Mouse (Mus musculus): ENCODE measurements at regions not wholly inside any gene's neighbourhood (a gene's known extent, or its start where the extent isn't known, plus 50 kb on each side); places are given as distances from the start of the nearest gene placed in this dataset.

DNA sequence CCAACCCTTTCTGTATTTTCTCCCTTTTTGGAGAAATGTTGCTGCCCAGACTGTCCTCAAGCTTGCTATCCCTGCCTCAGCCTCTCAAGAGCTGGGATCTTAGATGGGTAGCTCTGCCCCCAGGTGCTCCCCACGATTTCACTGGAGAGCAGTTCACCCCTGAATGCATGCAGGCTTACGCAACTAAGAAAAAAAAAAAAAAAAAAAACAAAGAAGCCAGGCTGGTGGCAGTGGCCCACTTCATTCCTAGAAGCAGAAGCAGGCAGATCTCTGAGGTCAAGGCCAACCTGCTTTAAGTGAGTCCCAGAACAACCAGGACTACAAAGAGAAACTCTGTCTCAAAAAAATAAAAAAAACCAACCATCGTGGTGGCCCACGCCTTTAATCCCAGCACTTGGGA lies 51.2 kb upstream of the Fbxo11 start:
- H3K4me2 ChIP-seq (ENCODE audit: low read depth) = no peak overlapping the region
- no peak overlapping the region for H3ac ChIP-seq (ENCODE audit: control insufficient read depth, insufficient read length)
- no peaks in the 10 kb centered on the region for H3K79me2 ChIP-seq (ENCODE audit: control insufficient read depth, insufficient read depth)
- H3K4me3 ChIP-seq = no peak overlapping the region
- no peak for TF ChIP-seq TCF12 (IDR thresholded peaks at IDR 0.05; ENCODE audit: insufficient read depth, poor library complexity, severe bottlenecking)
- TF ChIP-seq MYOG (IDR thresholded peaks at IDR 0.05; ENCODE audit: control insufficient read depth in 1 of 3, insufficient read depth in 1 of 3, insufficient read length in 2 of 3, low read depth in 2 of 3) = no peak
- TF ChIP-seq MYOD1 (IDR thresholded peaks at IDR 0.05; ENCODE audit: control insufficient read depth in 1 of 3, insufficient read length in 2 of 3, low read depth in 2 of 3) = no peak
- TF ChIP-seq REST (IDR thresholded peaks at IDR 0.05; ENCODE audit: insufficient read depth, insufficient read length) = no peak
- TF ChIP-seq SRF (IDR thresholded peaks at IDR 0.05; ENCODE audit: control insufficient read depth, insufficient read length, low read depth) = no peak
- TF ChIP-seq POLR2A (IDR thresholded peaks at IDR 0.05; ENCODE audit: insufficient read length, low read depth) = no peak
- no peak for TF ChIP-seq E2F4 (IDR thresholded peaks at IDR 0.05; ENCODE audit: insufficient read depth)
- TF ChIP-seq MAX (IDR thresholded peaks at IDR 0.05; ENCODE audit: low read depth) = no peak
- TF ChIP-seq CEBPB (IDR thresholded peaks at IDR 0.05; ENCODE audit: insufficient read depth, poor library complexity, severe bottlenecking) = no peak
- no peak for TF ChIP-seq USF1 (IDR thresholded peaks at IDR 0.05; ENCODE audit: low read depth)
- no peak for TF ChIP-seq POLR2AphosphoS2 (IDR thresholded peaks at IDR 0.05; ENCODE audit: insufficient read length, low read depth)
- TF ChIP-seq TCF3 (IDR thresholded peaks at IDR 0.05; ENCODE audit: insufficient read length, low read depth) = no peak
- H3K36me3 ChIP-seq (ENCODE audit: control insufficient read depth, insufficient read depth) = no peaks in the 10 kb centered on the region
- H3K27me3 ChIP-seq (ENCODE audit: control insufficient read depth, insufficient read depth, insufficient read length) = no peaks in the 10 kb centered on the region

DNA sequence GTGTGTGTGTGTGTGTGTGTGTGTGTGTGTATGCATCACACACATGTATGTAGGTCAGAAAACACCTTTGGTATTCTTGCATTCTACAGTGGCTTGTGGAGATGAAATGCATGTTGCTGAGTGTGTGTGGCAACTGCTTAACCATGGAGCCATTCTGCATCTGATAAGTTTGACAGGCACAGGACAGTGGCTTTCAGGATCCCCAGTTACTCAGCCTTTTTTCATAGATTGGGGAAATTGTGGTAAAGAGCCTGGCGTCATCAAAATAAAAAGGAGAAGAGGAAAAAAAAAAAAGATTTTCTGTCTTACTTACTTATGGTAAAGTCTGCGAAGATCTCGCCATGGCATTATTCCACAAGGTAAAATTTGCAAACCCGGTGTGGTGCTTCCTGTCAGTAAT lies 53.6 kb upstream of the Fbxo11 start:
- H3K36me3 ChIP-seq (ENCODE audit: control insufficient read depth, insufficient read depth) = no peaks in the 10 kb centered on the region
- no peak overlapping the region for H3ac ChIP-seq (ENCODE audit: control insufficient read depth, insufficient read length)
- TF ChIP-seq USF1 (IDR thresholded peaks at IDR 0.05; ENCODE audit: low read depth) = no peak
- TF ChIP-seq MYOD1 (IDR thresholded peaks at IDR 0.05; ENCODE audit: control insufficient read depth in 1 of 3, insufficient read length in 2 of 3, low read depth in 2 of 3) = no peak
- TF ChIP-seq TCF12 (IDR thresholded peaks at IDR 0.05; ENCODE audit: insufficient read depth, poor library complexity, severe bottlenecking) = no peak
- no peak for TF ChIP-seq E2F4 (IDR thresholded peaks at IDR 0.05; ENCODE audit: insufficient read depth)
- TF ChIP-seq POLR2A (IDR thresholded peaks at IDR 0.05; ENCODE audit: insufficient read length, low read depth) = no peak
- no peak for TF ChIP-seq MYOG (IDR thresholded peaks at IDR 0.05; ENCODE audit: control insufficient read depth in 1 of 3, insufficient read depth in 1 of 3, insufficient read length in 2 of 3, low read depth in 2 of 3)
- TF ChIP-seq MAX (IDR thresholded peaks at IDR 0.05; ENCODE audit: low read depth) = no peak
- TF ChIP-seq SRF (IDR thresholded peaks at IDR 0.05; ENCODE audit: control insufficient read depth, insufficient read length, low read depth) = no peak
- no peak for TF ChIP-seq CEBPB (IDR thresholded peaks at IDR 0.05; ENCODE audit: insufficient read depth, poor library complexity, severe bottlenecking)
- TF ChIP-seq POLR2AphosphoS2 (IDR thresholded peaks at IDR 0.05; ENCODE audit: insufficient read length, low read depth) = no peak
- no peak for TF ChIP-seq TCF3 (IDR thresholded peaks at IDR 0.05; ENCODE audit: insufficient read length, low read depth)
- TF ChIP-seq REST (IDR thresholded peaks at IDR 0.05; ENCODE audit: insufficient read depth, insufficient read length) = no peak
- H3K27me3 ChIP-seq (ENCODE audit: control insufficient read depth, insufficient read depth, insufficient read length) = no peaks in the 10 kb centered on the region
- H3K79me2 ChIP-seq (ENCODE audit: control insufficient read depth, insufficient read depth) = no peaks in the 10 kb centered on the region
- no peak overlapping the region for H3K4me3 ChIP-seq
- H3K4me2 ChIP-seq (ENCODE audit: low read depth) = no peak overlapping the region

DNA sequence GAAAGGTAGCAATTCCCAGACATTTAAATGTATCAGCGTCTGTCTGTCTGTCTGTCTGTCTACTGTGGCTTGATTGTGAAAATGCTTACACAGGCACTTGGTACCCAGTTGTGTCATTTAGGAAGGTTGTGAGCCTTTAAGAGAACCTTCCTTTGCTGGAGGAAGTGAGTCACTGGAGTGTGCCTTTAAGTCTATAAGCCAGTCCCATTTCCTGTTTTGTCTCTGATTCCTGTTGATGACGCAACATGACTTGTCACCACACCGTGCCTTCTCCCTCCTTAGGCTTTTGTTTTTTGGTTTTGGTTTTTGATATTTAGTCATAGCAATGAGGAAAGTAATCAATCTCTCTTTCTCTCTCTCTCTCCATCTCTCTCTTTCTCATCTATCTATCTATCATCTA lies 58.6 kb upstream of the Fbxo11 start:
- Histone ChIP-seq H3ac (ENCODE audit: control insufficient read depth, insufficient read length) (no peak overlapping the region), H3K4me3 (no peak overlapping the region), H3K79me2 (ENCODE audit: control insufficient read depth, insufficient read depth) (no peaks in the 10 kb centered on the region), H3K27me3 (ENCODE audit: control insufficient read depth, insufficient read depth, insufficient read length) (no peaks in the 10 kb centered on the region), H3K36me3 (ENCODE audit: control insufficient read depth, insufficient read depth) (no peaks in the 10 kb centered on the region), H3K4me2 (ENCODE audit: low read depth) (no peak overlapping the region)
- TF ChIP-seq POLR2A (IDR thresholded peaks at IDR 0.05; ENCODE audit: insufficient read length, low read depth) (no peak), CEBPB (IDR thresholded peaks at IDR 0.05; ENCODE audit: insufficient read depth, poor library complexity, severe bottlenecking) (peak; percentile 90)

DNA sequence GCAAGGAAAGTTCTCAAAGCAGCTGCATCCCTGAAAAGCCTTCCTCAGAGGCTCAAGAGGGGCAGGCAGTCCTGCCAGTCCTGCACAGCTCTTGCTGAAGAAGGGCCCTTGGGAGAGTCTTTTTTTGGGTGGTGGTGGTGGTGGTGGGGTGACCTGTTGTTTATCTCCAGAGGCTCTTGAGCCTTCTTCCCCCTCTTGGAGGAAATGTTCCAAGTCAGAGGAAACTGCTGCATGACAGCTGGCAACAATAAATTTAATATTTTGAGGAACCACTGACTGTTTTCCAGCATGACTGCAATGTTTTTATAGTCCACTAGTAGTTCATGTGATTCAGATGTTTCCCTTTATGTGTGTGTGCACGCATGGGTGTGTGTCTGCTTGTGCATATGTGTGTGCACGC lies 62.0 kb upstream of the Fbxo11 start:
- H3K4me2 ChIP-seq (ENCODE audit: low read depth) = no peak overlapping the region
- no peaks in the 10 kb centered on the region for H3K79me2 ChIP-seq (ENCODE audit: control insufficient read depth, insufficient read depth)
- no peaks in the 10 kb centered on the region for H3K36me3 ChIP-seq (ENCODE audit: control insufficient read depth, insufficient read depth)
- H3K27me3 ChIP-seq (ENCODE audit: control insufficient read depth, insufficient read depth, insufficient read length) = no peaks in the 10 kb centered on the region
- TF ChIP-seq USF1 (IDR thresholded peaks at IDR 0.05; ENCODE audit: low read depth) = no peak
- no peak for TF ChIP-seq MAX (IDR thresholded peaks at IDR 0.05; ENCODE audit: low read depth)
- TF ChIP-seq MYOG (IDR thresholded peaks at IDR 0.05; ENCODE audit: control insufficient read depth in 1 of 3, insufficient read depth in 1 of 3, insufficient read length in 2 of 3, low read depth in 2 of 3) = peak in 2 of 3 experiments; percentile 40 to 48
- TF ChIP-seq POLR2A (IDR thresholded peaks at IDR 0.05; ENCODE audit: insufficient read length, low read depth) = no peak
- TF ChIP-seq CEBPB (IDR thresholded peaks at IDR 0.05; ENCODE audit: insufficient read depth, poor library complexity, severe bottlenecking) = no peak
- peak; percentile 12 for TF ChIP-seq TCF12 (IDR thresholded peaks at IDR 0.05; ENCODE audit: insufficient read depth, poor library complexity, severe bottlenecking)
- TF ChIP-seq E2F4 (IDR thresholded peaks at IDR 0.05; ENCODE audit: insufficient read depth) = no peak
- no peak for TF ChIP-seq REST (IDR thresholded peaks at IDR 0.05; ENCODE audit: insufficient read depth, insufficient read length)
- no peak for TF ChIP-seq SRF (IDR thresholded peaks at IDR 0.05; ENCODE audit: control insufficient read depth, insufficient read length, low read depth)
- TF ChIP-seq MYOD1 (IDR thresholded peaks at IDR 0.05; ENCODE audit: control insufficient read depth in 1 of 3, insufficient read length in 2 of 3, low read depth in 2 of 3) = peak in 1 of 3 experiments; percentile 39
- no peak for TF ChIP-seq TCF3 (IDR thresholded peaks at IDR 0.05; ENCODE audit: insufficient read length, low read depth)
- no peak for TF ChIP-seq POLR2AphosphoS2 (IDR thresholded peaks at IDR 0.05; ENCODE audit: insufficient read length, low read depth)
- H3ac ChIP-seq (ENCODE audit: control insufficient read depth, insufficient read length) = no peak overlapping the region
- no peak overlapping the region for H3K4me3 ChIP-seq

GRCm38 (mm10) chr17:88131297-88131696 lies 66.2 kb upstream of the Fbxo11 start:
- H3K27me3 ChIP-seq (ENCODE audit: control insufficient read depth, insufficient read depth, insufficient read length) = no peaks in the 10 kb centered on the region
- TF ChIP-seq MYOD1 (IDR thresholded peaks at IDR 0.05; ENCODE audit: control insufficient read depth in 1 of 3, insufficient read length in 2 of 3, low read depth in 2 of 3) (peak in 1 of 3 experiments; percentile 22), REST (IDR thresholded peaks at IDR 0.05; ENCODE audit: insufficient read depth, insufficient read length) (no peak)

More at GRCm38 (mm10) chr17:88131297-88131696, 66.2 kb upstream of the Fbxo11 start:
- Histone ChIP-seq H3ac (ENCODE audit: control insufficient read depth, insufficient read length) (no peak overlapping the region), H3K79me2 (ENCODE audit: control insufficient read depth, insufficient read depth) (no peaks in the 10 kb centered on the region), H3K4me2 (ENCODE audit: low read depth) (peak overlapping the region; percentile 81), H3K36me3 (ENCODE audit: control insufficient read depth, insufficient read depth) (no peaks in the 10 kb centered on the region), H3K4me3 (no peak overlapping the region)

Data from myocyte (in vitro differentiated cells).